Mouse (Mus musculus) spleen, adult 2 months (tissue): ENCODE measurements around the gene Zmiz1.

Experiments used
- CTCF ChIP-seq: fragments of 200-500 bp; IDR thresholded peaks from 2 replicates; pipeline ENCODE4 v1.5.1; 2011; ENCODE audit warnings: mild to moderate bottlenecking, inconsistent platforms; ENCODE audit not compliant: insufficient read depth, insufficient read length, insufficient replicate concordance; ENCODE audit errors: extremely low read depth
- POLR2A ChIP-seq: fragments of 200-500 bp; IDR thresholded peaks from 2 replicates; pipeline ENCODE4 v1.6.1; 2011; ENCODE audit warnings: low read depth, low read length, inconsistent platforms

DNA sequence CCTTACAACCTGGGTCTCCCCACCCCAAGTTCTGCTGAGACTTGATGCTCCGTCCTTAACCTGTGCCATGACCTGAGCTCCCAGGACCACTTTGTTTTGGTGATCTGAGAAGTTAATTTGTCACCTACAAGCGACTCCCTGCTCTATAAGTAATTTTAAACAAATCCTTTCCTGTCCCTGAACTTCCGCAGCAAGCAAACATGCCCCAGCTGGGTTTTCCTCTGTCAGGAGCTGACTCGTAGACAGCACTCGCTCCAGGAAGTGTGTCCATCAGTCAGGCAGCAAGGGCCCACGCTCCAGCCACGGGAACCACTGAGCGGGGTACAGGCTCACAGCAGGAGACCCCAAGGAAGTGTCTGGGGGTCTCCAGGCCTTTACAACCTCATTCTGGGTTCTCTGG, 98.0 kb downstream of the Zmiz1 start:
- TF ChIP-seq POLR2A (no peak), CTCF (no peak)
